Mouse (Mus musculus): ENCODE results near the gene Ssr3. TPM values are rescaled to one million over a fixed set of nuclear protein-coding genes. Genes with fewer than 3 reads are reported as not detected.
"Not testable (repeated sequence)": the region's sequence is repeated elsewhere in the genome, so short reads cannot be mapped to it uniquely, and the experiment has no call there.

Ssr3 gene
- total RNA-seq (2021) = 100 to 1,000 TPM; 110 to 115 TPM
- long read RNA-seq, transcript Ssr3-201 (5 exons, 2,957 nt) = major isoform, 115 of 135 reads
- long read RNA-seq, partial matches to known transcripts = 1 of 135 reads
- long read RNA-seq, other reads (novel, unspliced or antisense) = 15 of 135 reads

GRCm38 (mm10) chr3:65392421-65392817 lies at the start of gene Ssr3:
Ssr3 (minus strand) TSS chr3:65392623.
- peak; percentile 97 to 99 for DNase-seq (ENCODE audit: low spot score in 2 of 2)

- DNase-seq (ENCODE audit: low spot score in 2 of 2) = peak; percentile 47 to 80
These were observed 49.2 kb upstream of the Ssr3 start for GRCm38 (mm10) chr3:65441586-65442111.

GRCm38 (mm10) chr3:65438511-65439228 lies 46.2 kb upstream of the Ssr3 start:
- no peak for DNase-seq (ENCODE audit: low spot score in 2 of 2)

GRCm38 (mm10) chr3:65435812-65436211 lies 43.4 kb upstream of the Ssr3 start:
- DNase-seq (ENCODE audit: low spot score in 2 of 2) = no peak

- no peak for DNase-seq (ENCODE audit: low spot score in 2 of 2)
These were observed 42.7 kb upstream of the Ssr3 start for GRCm38 (mm10) chr3:65435101-65435571.

GRCm38 (mm10) chr3:65432236-65432635 lies 39.8 kb upstream of the Ssr3 start:
- no peak for DNase-seq (ENCODE audit: low spot score in 2 of 2)

- no peak for DNase-seq (ENCODE audit: low spot score in 2 of 2)
These were observed 27.3 kb upstream of the Ssr3 start for GRCm38 (mm10) chr3:65419706-65420105.

GRCm38 (mm10) chr3:65417913-65418594 lies 25.6 kb upstream of the Ssr3 start:
- no peak for DNase-seq (ENCODE audit: low spot score in 2 of 2)

- DNase-seq (ENCODE audit: low spot score in 2 of 2) = no peak
These were observed 24.1 kb upstream of the Ssr3 start for GRCm38 (mm10) chr3:65416571-65416970.

- no peak for DNase-seq (ENCODE audit: low spot score in 2 of 2)
These were observed 15.5 kb upstream of the Ssr3 start for GRCm38 (mm10) chr3:65407891-65408290.

- DNase-seq (ENCODE audit: low spot score in 2 of 2) = no peak
These were observed 13.4 kb upstream of the Ssr3 start for GRCm38 (mm10) chr3:65405781-65406180.

- no peak for DNase-seq (ENCODE audit: low spot score in 2 of 2)
These were observed 5.1 kb upstream of the Ssr3 start for GRCm38 (mm10) chr3:65397566-65397965.

- no peak for DNase-seq (ENCODE audit: low spot score in 2 of 2)
These were observed 4.5 kb upstream of the Ssr3 start for GRCm38 (mm10) chr3:65396835-65397504.

GRCm38 (mm10) chr3:65395111-65395510 lies 2.7 kb upstream of the Ssr3 start:
- not testable (repeated sequence) for DNase-seq (ENCODE audit: low spot score in 2 of 2)

- peak; percentile 2 to 17 for DNase-seq (ENCODE audit: low spot score in 2 of 2)
These were observed 521 bp downstream of the Ssr3 start for GRCm38 (mm10) chr3:65391784-65392420.

GRCm38 (mm10) chr3:65391222-65391783 lies 1.1 kb downstream of the Ssr3 start:
- no peak for DNase-seq (ENCODE audit: low spot score in 2 of 2)

- DNase-seq (ENCODE audit: low spot score in 2 of 2) = no peak
These were observed 6.7 kb downstream of the Ssr3 start for GRCm38 (mm10) chr3:65385771-65386170.

GRCm38 (mm10) chr3:65384431-65384830 lies 8.0 kb downstream of the Ssr3 start:
- no peak for DNase-seq (ENCODE audit: low spot score in 2 of 2)

GRCm38 (mm10) chr3:65381094-65381493 lies 11.3 kb downstream of the Ssr3 start:
- no peak for DNase-seq (ENCODE audit: low spot score in 2 of 2)

GRCm38 (mm10) chr3:65379884-65380539 lies 12.4 kb downstream of the Ssr3 start:
- DNase-seq (ENCODE audit: low spot score in 2 of 2) = peak in 1 of 2 experiments; percentile 44

All from layer of hippocampus, adult 18-20 months (tissue).